Mouse (Mus musculus): ENCODE measurements around the gene Tsnax.
A peak's percentile ranks its signal among the peaks of the same experiment; 100 is the strongest.

Tsnax gene

DNA sequence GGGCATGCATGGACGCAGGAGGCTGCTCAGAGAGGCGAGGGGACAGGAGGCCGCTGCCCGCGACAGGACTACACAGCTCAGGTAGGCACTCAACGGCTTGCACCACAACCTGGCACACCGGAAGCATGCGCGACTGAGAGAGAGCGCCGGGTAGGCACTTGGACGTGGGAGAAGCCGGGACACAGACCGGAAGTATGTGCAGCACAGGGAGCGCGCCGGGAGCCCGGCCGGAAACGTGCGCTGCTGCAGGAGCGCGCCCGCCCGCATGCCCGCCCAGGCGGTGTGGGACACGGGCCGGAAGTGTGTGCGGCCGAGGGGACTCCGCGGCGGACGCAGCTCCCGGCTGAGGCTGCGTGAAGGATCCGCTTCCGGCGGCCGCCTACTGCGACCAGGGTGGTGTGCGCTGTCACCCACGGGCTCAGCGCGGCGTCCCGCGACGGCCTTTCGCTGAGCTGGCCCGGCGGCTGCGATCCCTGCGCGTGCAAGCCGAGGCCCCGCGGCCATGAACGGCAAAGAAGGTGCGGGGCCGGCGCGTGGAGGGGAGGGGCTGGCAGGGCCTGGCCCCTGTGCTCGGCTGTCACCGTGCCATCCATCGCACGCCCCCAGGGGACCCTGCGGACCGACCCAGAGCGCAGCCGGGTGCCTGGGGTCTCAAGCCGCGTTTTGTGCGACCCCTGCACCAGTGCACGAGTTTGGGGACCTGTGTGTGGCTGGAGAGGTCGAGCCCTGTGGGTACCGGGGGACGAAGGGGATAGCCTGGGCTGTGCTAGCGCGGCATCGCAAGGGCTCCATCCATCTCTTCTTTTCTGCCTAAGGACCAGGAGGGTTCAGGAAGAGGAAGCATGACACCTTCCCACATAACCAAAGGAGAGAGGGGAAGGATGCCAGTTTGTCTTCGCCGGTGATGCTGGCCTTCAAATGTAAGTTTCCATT lies at the start of gene Tsnax:
Tsnax (plus strand) TSS at position 303 of the 933 bp plus-strand sequence.
- DNase-seq (ENCODE audit: low spot score) = peak; percentile 90

DNA sequence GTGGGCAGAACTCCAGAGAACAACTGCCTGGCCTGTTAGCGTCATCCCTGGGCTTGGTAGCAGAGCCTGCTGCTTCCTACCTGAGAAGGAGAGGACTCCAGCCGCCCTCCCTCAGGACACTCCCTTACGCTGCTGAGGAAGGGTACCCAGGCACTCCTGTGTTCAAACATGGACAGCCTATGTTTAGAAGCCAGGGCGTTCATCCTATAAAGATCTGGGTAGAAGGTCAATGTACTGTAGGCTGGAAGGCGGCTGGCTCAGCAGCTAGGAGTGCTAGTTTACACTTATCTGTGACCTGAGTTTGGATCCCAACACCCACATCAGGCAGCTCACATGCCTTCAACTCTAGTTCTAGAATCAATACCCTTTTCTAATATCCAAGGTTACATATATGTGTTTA lies 49.6 kb upstream of the Tsnax start:
- no peak for DNase-seq (ENCODE audit: low spot score)

DNA sequence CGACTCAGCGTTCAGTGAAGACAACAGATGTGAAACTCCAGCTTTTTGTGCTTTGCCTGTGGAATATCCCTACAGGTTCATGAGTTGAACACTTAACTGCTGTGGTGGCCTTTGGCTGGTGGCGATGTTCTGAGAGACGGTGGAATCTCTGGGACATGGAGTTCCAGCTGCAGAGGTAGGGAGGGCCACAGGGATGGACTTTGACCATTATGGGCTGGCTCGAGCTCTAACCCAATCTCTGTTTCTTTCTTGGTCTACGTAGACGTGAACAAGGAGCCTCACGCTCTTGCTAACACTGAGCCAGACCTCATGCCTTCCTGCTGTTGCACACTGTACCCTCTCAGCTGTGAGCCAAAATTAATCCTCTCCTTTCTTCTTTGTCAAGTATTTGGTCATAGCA lies 47.8 kb upstream of the Tsnax start:
- DNase-seq (ENCODE audit: low spot score) = no peak

DNA sequence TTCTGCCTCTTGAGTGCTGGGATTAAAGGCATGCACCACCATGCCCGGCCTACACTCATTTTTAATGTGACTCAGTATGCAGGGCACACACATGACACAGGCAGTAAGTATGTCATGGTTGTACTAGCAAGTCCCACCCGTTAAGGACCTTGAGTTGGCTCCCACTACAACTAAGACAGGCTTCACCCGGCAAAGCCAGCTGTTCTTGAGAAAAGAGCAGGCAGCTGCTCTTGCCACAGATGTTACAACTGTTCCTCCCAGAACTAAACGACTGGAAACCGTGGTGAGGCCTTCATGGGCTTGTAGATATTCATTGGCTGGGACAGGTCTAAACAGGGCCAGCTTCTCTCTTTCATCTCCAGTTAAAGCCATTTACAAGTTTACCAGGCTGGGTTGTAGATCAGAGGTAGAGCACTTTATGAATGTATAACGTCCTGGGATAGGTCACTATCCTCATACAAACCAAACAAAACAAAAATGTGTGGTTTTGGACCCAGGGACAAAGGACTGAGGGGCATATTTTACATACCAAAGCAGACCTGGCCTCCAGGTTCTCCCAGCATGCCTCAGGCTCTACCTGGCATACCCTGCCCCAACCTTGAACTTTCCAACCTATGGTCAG lies 42.4 kb upstream of the Tsnax start:
- DNase-seq (ENCODE audit: low spot score) = no peak

DNA sequence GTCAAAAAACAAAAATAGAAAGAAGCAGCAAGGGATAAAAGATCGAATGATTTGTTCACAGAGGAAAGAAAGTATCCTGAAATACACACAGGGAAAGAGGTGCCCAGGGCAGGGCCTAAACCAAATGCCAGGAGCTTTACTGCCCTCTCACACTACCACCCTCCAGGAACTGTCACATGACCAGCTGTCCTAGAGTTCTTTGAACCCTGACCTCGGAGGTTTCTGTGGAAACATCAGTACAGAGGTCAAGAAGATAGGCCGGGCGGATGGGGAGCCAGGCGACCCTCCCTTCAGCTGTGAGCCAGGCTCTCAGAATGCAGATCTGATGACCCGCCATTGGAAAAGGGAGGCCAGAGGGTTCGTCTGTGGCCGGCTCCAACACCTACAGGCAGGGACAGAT lies 39.6 kb upstream of the Tsnax start:
- no peak for DNase-seq (ENCODE audit: low spot score)

DNA sequence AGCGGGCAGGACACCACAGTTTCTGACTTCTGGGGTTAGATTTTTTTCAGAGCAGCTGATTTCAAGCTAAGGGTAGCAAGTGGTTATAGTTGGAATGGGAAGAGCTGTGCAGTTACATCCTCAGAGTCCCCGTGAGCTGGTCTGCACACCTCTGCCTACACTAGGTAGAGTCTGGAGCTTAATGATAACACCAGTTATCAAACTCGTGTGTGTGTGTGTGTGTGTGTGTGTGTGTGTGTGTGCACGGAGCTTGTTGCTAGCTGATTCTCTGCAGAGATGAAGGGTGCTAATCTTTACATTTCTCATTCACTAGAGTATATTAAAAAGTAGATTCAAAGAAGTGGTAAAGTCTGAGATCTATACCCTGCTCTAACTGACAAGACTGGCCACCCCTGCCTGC lies 38.5 kb upstream of the Tsnax start:
- DNase-seq (ENCODE audit: low spot score) = no peak

DNA sequence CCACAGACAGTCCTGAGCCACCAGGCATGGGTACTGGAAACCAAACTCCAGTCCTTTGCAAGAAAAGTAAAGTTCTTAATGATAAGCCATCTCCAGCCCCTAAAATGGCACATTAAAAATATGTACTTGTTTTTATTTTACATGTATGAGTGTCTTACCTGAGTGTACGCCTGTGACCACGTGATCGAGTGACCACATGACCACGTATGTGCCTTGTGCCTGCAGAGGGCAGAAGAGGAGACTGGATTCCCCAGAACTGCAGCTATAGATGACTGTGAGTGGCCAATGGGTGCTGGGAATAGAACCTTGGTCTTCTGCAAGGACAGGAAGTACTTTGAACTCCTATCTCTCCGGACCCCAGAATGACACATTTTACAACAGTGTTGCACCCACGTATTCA lies 36.6 kb upstream of the Tsnax start:
- DNase-seq (ENCODE audit: low spot score) = no peak

DNA sequence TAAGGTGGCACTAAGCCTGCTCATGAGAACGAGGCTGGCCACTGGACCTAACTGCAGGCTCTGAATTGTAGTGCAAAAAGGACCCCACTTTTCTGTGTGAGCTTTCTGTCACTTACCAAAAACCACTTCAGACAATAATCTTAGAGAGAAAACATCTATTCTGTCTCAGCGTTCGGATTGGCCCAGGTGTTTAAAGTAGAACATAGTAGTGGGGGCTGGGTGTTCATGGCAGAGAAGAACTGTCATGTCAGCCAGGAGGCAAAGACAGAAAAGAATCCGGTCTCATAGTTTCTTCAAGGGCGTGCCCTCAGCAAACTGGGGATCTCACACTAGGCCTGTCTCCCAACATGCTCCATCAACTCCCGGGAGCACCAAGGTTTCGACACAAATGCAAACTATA lies 34.8 kb upstream of the Tsnax start:
- DNase-seq (ENCODE audit: low spot score) = no peak

DNA sequence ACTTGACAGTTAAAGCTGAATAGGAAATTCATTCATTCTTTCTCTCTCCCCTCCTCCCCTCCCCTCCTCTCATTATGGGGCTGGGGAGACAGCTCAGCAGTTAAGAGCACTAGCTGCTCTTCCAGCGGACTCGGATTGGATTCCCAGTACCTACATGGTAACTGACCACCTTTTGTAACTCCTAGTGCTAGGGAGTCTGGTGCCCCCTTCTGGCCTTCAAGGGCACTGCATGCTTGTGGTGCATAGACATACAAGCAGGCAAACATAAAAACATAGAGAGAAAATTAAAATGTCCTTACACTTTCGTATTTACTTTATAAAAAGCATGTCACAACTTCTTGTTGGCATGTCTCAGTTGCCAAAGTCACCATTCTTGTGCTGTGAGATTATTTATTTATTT lies 32.8 kb upstream of the Tsnax start:
- DNase-seq (ENCODE audit: low spot score) = no peak

DNA sequence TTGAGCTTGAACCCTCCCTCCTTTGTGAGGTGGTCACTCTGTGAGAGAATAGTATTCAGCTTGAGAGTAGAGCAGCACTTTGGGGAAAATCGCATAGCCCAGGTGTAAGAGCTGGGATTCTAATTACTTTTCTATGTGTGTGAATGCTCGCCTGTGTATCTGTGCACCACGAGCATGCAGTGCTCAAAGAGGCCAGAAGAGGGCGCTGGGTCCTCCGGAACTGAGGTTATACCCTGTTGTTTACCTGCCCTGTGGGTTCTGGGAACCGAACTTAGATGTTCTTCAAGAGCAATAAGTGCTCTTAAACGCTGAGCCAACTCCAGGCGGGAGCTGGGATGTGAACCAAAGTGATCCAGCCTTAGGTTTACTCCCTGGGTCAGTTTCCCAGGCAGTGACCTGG lies 32.0 kb upstream of the Tsnax start:
- DNase-seq (ENCODE audit: low spot score) = no peak

DNA sequence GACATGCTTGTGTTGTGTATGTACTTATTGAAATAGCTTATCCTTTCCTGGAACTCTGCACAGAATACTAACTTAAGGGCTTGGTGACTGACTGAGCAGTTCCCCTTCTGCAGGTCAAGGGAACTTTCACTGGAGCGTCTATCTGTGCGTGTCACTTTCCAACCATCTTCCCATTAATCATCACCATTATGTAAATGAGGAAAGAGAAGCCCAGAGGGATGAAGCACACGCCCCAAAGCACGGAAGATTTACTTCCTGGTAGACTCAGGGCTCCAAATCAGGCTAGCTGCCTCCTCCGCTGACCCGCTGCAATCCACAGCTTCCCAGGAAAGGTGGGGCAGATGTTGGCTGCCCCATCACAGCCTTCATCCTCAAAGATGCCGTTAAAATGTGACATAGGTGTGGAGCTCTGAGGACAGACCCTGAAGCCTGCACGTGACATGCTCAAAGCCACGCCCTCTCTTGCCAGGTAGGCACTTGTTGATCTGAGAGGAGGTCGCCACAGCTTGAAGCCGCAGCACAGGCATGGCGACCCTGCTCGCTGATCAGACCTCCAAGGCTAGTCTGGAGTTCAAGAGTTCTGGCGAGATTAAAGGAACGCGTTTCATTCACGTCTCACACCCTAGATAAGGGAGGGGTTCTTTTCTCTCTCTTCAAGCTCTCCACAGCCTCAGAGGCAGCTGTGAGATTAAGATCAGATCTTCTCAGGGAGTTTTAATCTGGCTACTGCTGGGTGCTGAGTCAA lies 21.7 kb upstream of the Tsnax start:
- DNase-seq (ENCODE audit: low spot score) = no peak

DNA sequence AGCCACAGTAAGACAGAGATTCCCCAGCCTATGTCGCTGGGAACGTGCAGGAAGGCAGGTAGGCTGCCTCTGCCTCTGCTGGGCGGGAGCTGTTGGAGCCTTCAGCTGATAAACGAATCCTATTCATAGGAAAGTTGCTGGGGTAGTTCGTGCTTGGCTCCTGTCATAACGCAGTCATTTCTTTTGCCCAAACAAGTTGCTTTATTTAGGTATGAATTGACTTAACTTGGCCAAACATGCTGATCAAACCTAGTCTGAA lies 21.2 kb upstream of the Tsnax start:
- no peak for DNase-seq (ENCODE audit: low spot score)

DNA sequence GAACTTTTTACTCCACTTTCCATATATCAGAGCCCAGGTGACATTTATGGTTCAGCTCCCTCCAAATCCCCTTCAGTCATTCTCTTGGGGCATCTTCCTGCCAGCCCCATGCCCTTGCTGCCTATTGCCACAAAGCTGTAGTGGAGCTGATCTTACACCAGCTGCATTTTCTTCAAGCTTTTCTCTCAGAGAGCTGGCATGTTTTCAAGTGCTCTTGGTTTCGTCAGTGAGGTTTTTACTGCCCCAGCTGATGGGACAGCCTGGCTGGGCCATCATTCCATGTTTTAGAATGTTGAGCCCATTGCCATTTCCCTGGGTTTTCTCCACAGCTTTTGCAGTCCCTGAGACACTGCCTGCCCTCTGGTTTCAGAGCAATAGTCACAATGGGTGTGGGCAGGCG lies 17.0 kb upstream of the Tsnax start:
- no peak for DNase-seq (ENCODE audit: low spot score)

DNA sequence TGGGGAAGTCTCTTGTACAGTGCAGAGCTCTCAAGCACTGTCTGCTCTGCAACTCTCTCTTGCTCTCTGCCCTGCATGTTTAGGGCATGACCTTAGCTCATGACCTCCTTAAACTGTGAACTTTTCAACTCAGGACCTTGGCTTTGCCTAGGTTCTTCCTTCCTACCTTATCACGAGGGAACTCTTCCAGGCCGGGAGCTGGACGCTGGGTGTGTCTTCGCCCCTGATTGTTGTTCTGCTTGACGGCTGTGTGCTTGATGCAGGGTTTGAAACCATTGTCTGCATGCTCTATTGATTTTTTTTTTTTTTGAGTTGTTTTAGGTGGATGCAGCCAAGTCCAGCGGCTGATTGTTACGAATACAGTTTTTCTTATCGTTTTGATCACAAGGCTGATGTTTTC lies 11.3 kb downstream of the Tsnax start:
- DNase-seq (ENCODE audit: low spot score) = no peak

DNA sequence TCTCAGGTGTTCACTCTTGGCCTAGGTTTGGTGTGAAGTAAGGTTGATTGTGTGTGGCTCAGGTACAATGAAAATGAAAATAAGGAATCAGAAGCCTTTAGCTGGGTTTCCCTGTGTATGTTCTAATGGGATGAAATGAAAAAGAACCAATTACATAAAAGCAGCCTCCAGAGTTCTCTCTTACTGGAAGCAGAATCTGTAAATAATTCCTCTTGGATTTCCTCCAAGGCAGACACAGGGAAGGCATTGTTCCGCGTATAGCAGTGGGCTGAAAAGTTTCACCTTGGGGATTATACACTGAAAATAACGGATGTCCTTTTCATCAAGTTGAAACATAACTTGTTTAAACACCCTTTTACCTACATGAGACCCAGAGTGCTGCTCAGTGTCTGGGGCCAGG lies 14.4 kb downstream of the Tsnax start:
- no peak for DNase-seq (ENCODE audit: low spot score)

DNA sequence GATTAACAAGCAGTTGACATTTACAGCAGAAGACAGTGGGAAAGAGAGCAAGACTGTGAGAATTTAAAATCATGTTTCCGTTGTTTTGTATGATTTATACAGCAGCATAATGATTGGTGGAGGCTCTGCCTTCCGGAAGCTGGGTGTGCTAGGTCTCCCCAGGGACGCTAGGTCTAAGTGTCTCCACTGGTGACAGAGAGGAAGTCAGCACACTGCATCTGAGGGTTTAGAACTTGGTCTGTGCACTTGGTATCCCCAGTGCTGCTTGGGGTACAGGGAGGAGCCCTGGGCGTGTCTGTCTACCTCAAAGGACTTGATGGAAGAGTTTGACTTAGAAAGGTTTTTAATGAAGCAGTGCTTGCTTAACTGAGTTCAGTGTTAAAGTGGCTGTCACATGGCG lies 16.0 kb downstream of the Tsnax start:
- DNase-seq (ENCODE audit: low spot score) = no peak

DNA sequence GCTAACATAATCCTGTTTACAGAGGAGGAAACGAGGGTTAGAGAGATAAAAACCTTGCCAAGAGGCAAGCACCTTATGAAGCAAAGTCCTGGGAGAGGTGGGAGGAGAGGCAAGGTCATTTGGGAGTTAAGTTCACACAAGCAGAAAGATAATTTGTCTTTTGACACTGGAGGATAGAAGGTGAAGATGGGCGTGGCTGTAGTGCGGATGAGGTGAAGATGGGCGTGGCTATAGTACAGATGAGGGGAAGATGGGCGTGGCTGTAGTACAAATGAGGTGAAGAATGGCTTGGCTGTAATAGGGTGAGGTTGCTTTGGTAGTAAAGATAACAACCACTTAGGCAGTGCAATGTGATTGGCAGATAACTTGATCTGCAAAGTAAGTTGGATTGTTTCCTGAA lies 18.5 kb downstream of the Tsnax start:
- no peak for DNase-seq (ENCODE audit: low spot score)

DNA sequence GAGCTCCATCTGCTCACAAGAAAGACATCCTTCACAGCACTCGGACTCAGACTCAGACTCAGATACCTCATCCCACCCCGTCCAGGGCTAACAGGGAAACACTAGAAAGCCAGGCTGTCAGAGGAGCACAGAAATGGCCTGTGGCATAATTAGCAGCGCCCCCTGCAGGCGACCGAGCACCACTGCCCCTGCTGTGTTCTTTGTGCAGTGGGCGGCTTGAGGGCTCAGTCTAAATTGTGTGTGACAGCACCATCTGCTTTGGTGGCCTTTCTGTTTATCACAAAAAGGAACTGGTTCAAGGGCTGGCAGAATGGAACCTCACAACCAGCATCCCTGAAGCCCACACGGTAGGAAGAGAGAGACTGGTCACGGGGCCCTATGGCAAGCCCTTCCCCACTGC lies 21.9 kb downstream of the Tsnax start:
- DNase-seq (ENCODE audit: low spot score) = no peak

DNA sequence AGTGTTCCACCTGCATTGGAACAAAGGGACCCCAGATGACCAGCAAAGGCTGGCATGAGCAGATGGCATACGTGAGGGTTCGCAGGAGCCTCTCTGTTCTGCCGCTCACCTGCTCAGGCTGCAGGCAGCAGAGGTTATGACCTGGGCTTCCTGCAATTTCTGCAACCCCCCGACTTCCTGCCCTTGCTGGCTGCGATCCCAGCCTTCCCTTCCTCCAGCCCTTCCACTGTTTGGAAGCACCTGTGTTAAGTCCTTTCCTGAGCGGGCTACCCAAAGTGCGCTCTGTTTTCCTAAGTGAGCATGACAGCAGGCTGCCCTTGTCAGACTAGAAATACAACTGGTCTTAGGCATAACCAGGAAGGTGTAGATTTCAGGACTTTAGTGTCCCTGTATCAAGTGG lies 24.3 kb downstream of the Tsnax start:
- DNase-seq (ENCODE audit: low spot score) = no peak

DNA sequence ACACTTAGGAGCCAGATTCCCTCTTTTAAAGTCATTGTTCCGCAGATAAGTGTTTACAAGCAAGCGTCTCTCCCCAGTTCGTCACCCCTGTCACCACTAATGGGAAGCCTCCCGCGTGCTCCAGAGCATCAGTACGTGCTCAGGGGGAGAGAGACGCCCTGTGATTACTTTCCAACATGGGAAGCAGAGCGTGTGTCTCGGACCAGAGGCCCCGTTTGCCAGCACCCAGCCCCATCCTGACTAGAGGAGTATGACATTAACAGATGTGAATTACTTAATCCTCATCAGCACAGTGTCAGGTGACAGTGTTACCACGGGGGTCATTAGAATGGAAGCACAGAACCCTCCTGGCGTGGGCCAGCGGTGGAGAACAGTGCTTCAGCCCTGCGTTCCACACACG lies 25.9 kb downstream of the Tsnax start:
- DNase-seq (ENCODE audit: low spot score) = no peak

DNA sequence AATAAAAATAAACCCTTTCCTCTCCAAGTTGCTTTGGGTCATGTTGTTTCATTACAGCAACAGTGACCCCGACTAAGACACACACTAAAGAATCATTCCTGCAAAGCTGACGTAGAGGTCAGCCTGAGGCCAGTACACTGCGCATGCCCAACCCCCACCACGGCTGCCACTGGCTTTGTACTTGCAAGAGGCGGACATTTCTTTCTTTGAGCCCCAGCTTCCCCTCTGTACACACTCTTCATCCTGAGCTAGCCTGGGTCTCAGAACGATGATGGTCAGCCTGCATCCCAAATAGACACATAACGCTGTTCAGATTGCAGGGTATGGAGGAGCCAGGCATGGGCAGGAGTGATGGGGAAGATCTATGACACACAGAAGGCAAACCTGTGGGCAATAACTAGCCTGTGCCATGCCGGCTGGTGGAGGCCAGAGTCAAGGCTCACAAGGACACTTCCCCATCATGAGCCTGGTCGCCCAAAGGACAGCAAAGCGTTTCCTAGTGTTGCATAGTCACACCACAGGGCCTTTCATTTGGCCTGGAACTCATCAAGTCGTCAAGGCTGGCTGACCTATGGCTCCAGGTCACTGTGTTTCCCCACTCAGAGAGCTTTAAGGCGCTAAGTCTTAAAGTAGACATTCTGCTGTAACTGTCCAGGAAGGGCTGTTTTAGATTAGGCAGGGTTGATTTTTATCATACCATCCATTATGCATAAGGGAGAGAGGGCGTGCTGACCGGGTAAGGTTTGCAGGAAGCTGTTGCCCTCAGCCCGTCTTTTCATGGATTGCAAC lies 28.0 kb downstream of the Tsnax start:
- no peak for DNase-seq (ENCODE audit: low spot score)

DNA sequence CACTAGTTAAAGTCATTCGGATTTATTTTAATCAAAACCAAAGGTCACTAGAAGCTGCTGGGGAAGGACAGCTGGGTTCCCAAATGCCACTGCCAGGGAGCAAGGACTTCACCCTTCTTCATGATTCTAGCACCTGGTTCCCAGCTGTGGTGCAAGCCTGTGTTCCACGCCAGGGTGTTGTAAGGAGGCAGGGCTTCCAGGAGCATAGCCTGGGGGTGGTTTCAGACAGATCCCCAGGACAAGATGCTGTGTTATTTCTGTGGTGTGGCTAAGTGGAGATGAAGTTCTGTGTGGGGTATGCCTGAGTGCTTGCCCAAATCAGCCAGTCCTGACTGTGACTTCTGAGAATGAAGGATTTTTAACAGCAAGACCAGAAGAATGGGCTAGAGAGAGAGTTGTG lies 28.7 kb downstream of the Tsnax start:
- no peak for DNase-seq (ENCODE audit: low spot score)

DNA sequence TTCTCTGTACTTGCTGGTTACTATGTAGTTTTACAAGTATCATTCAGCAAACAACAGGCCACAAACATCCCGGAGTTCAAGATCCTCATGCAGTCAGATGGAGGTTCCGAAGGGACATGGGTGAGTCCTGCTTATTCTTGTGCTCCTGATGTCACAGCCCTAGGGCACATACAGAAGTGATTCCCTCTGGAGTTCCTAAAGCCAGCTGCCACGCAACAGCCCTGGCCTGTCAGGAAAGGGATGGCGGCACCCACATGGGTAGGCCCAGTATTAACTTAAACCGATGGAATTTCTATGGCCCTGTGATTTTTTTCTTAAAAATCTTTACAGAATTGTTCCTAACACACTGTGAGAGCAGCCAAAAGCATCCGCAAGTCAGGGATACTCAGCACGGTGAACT lies 30.6 kb downstream of the Tsnax start:
- no peak for DNase-seq (ENCODE audit: low spot score)

All from left cerebral cortex, adult 11 months (tissue).